Mouse (Mus musculus) B cell, adult 2 months (primary cell): ENCODE results near the gene Gm15093.
"Not testable (repeated sequence)": the region's sequence is repeated elsewhere in the genome, so short reads cannot be mapped to it uniquely, and the experiment has no call there.

Source experiments
- DNase-seq, 2 experiments: peaks; one replicate each; pipeline ENCODE4 v3.0.0; 2022

Gm15093 gene

DNA sequence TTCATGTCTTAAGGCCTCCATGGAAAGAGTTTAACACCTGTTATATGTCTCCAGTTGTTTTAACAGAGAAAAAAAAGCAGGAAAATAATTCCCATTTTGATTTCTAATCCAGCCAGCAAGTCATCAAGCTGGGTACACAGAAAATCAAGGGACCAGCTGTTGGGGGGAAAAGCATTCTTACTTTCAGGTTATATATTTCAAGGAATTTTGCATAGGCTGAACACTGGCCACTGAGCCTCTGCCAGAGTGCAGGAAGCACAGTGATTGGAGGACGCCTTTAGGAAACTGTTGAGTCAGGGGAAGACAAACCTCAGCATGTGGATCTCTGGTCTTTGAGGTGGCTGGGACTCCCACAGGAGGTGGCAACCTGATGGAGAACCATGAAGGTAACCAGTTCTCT, at the start of gene Gm15093:
TSS of gene Gm15093 (plus strand) at position 301 of the 400 bp plus-strand sequence.
- DNase-seq: not testable (repeated sequence)
